Mouse (Mus musculus) heart, postnatal 0 days (tissue): ENCODE data around the gene Gm11027. TPM values are rescaled to one million over a fixed set of nuclear protein-coding genes. Genes with fewer than 3 reads are reported as not detected.
"Not testable (repeated sequence)": the region's sequence is repeated elsewhere in the genome, so short reads cannot be mapped to it uniquely, and the experiment has no call there.

Source experiments
- ATAC-seq: fragments of 200-750 bp; cut with Nextera tagmentation; 2 replicates; pipeline ENCODE4 v1.8.0; 2017; ENCODE audit warnings: low read depth, moderate number of reproducible peaks, moderate library complexity; ENCODE audit not compliant: insufficient read depth
- DNase-seq: peaks from one replicate; pipeline ENCODE4 v3.0.0-alpha.2; 2016; ENCODE audit warnings: low spot score
- H3K27ac ChIP-seq: fragments of 300-500 bp; sonication (generic); 2 replicates; pipeline ENCODE4 v1.5.1; 2014; ENCODE audit warnings: low read depth, mild to moderate bottlenecking
- H3K27me3 ChIP-seq: fragments of 300-500 bp; sonication (generic); 2 replicates; pipeline ENCODE4 v1.6.1; 2014; ENCODE audit warnings: low read length, mixed read lengths; ENCODE audit not compliant: control insufficient read depth, insufficient read depth
- H3K36me3 ChIP-seq: fragments of 300-500 bp; sonication (generic); replicated peaks from 2 replicates; pipeline ENCODE4 v1.6.1; 2014; ENCODE audit warnings: low read length, mixed read lengths; ENCODE audit not compliant: control insufficient read depth, insufficient read depth
- H3K4me1 ChIP-seq: fragments of 300-500 bp; sonication (generic); 2 replicates; pipeline ENCODE4 v1.6.1; 2014; ENCODE audit warnings: antibody characterized with exemption; ENCODE audit not compliant: control insufficient read depth, insufficient read depth
- H3K4me2 ChIP-seq: fragments of 300-500 bp; sonication (generic); 2 replicates; pipeline ENCODE4 v1.6.1; 2014; ENCODE audit warnings: low read depth, mild to moderate bottlenecking, low read length, moderate library complexity
- H3K4me3 ChIP-seq: fragments of 300-500 bp; sonication (generic); 2 replicates; pipeline ENCODE4 v1.5.1; 2014; ENCODE audit warnings: low read depth, low read length
- H3K9ac ChIP-seq: fragments of 300-500 bp; sonication (generic); replicated peaks from 2 replicates; pipeline ENCODE4 v1.6.1; 2014; ENCODE audit warnings: low read depth, low read length, mixed read lengths
- H3K9me3 ChIP-seq: fragments of 300-500 bp; sonication (generic); replicated peaks from 2 replicates; pipeline ENCODE4 v1.6.1; 2016; ENCODE audit warnings: low read length; ENCODE audit not compliant: control insufficient read depth
- CTCF ChIP-seq: IDR thresholded peaks from 2 replicates; pipeline ENCODE4 v1.5.1; 2016; ENCODE audit warnings: antibody characterized with exemption, control low read depth, low read depth
- EP300 ChIP-seq: IDR thresholded peaks from 2 replicates; pipeline ENCODE4 v1.6.1; 2016; ENCODE audit warnings: antibody characterized with exemption, low read depth
- WGBS: fragments of 180-500 bp; shearing (Covaris S2); extraction: QIAGEN DNeasy Blood & Tissue Kit; methylation state at CpG from one replicate; pipeline ENCODE4 v1.1.7; 2014; 5-methylcytosine and 5-hydroxymethylcytosine counted together
- polyA plus RNA-seq: library from polyadenylated mRNA; unstranded; fragments of >200 nt; fragmentation: Nextera tagmentation; extraction: Ambion mirVana; gene quantifications from 2 replicates; pipeline ENCODE4 v1.2.1, GENCODE M21; 2015
- total RNA-seq: library from RNA; depleted of rRNA; stranded (reverse); fragments of >200 nt; gene quantifications from 2 replicates; pipeline ENCODE4 v1.2.3, GENCODE M21; 2014; ENCODE audit warnings: low replicate concordance; rRNA removed

The Gm11027 gene
- total RNA-seq = not detected in 2 replicates
- not detected in 2 replicates for polyA plus RNA-seq

- H3K9me3 ChIP-seq, DNase-seq: not testable (repeated sequence)
Observed at GRCm38 (mm10) chr12:116275086-116275485, at the start of gene Gm11027. Gene Gm11027, plus strand, starts transcription at chr12:116275386.

GRCm38 (mm10) chr12:116226289-116227057 is 48.7 kb upstream of the Gm11027 start:
- Histone ChIP-seq H3K36me3 (0 out of 2 replicates have a peak, but pooled peaks cover 5% of the 10 kb centered on the region), H3K27me3 (no peaks in the 10 kb centered on the region), H3K27ac (no peak overlapping the region), H3K4me2 (no peak overlapping the region), H3K9ac (no peak overlapping the region), H3K4me3 (no peak overlapping the region), H3K9me3 (no peaks in the 10 kb centered on the region), H3K4me1 (no peaks in the 10 kb centered on the region)
- DNase-seq = no peak
- 84% methylated on average over 10 of the region's 10 CpGs for WGBS
- TF ChIP-seq CTCF (no peak), EP300 (no peak)
- ATAC-seq = no peak

More at GRCm38 (mm10) chr12:116275086-116275485, at the start of gene Gm11027:
- not testable (repeated sequence) for H3K36me3 ChIP-seq, H3K4me1 ChIP-seq, H3K4me2 ChIP-seq, H3K27ac ChIP-seq, H3K9ac ChIP-seq, H3K4me3 ChIP-seq, ATAC-seq
- H3K27me3 ChIP-seq = peaks cover 25% of the 10 kb centered on the region
- 65% methylated on average over 2 of the region's 2 CpGs for WGBS

DNA sequence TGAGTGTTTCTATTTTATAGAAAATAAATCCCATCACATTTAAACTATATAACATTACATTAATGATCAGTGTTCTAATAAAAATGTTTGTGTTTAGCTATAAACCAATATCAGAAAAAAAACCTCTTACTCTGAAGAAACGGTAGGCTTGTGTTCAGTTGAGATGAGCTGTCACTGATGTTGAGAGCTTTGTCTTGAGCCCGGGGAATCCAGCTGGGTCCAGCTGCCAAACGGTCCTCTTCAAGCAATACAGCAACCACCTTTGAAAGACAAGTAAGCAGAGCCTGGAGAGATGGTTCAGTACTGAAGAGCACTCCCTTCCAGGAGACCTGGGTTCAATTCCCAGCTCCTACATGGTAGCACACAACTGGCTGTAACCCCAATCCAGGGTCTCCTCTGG is 45.7 kb upstream of the Gm11027 start:
- Histone ChIP-seq H3K4me3 (no peak overlapping the region), H3K4me2 (no peak overlapping the region), H3K36me3 (no peaks in the 10 kb centered on the region), H3K9ac (no peak overlapping the region), H3K27me3 (no peaks in the 10 kb centered on the region), H3K4me1 (no peaks in the 10 kb centered on the region), H3K9me3 (no peaks in the 10 kb centered on the region), H3K27ac (no peak overlapping the region)
- 67% methylated on average over 3 of the region's 3 CpGs for WGBS
- ATAC-seq = no peak
- no peak for TF ChIP-seq EP300
- no peak for DNase-seq

DNA sequence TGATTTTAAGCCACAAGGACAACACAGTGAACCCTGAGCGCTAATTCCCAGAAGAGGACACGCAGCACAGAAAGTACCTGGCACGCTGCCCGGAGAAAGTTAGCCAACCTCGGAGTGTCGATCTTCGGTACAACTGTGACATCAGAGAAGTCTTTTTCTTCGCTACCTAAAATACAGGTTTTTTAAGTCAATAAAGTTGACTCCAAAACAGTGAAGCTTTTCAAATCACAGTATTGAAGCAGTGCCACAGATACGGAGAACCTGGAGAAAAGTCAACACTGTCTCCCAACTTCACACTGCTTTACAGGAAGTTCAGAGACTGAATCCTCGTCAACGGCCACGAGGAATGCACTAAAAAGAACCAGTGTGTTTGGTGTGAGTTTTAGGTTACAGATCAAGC is 43.6 kb upstream of the Gm11027 start:
- no peak for ATAC-seq
- H3K4me2 ChIP-seq = peak overlapping the region; percentile 51
- H3K4me1 ChIP-seq = no peaks in the 10 kb centered on the region
- no peak overlapping the region for H3K9ac ChIP-seq
- H3K27ac ChIP-seq = peak overlapping the region; percentile 57
- 28% methylated on average over 12 of the region's 12 CpGs for WGBS
- no peaks in the 10 kb centered on the region for H3K36me3 ChIP-seq
- TF ChIP-seq EP300 (no peak), CTCF (no peak)
- H3K27me3 ChIP-seq = no peaks in the 10 kb centered on the region
- H3K9me3 ChIP-seq = no peaks in the 10 kb centered on the region
- H3K4me3 ChIP-seq = 0 out of 2 replicates have a peak overlapping the region, but pooled peaks have one; percentile 6
- peak; percentile 66 for DNase-seq

- Histone ChIP-seq H3K27me3 (no peaks in the 10 kb centered on the region), H3K4me3 (no peak overlapping the region), H3K4me2 (0 out of 2 replicates have a peak overlapping the region, but pooled peaks have one; percentile 51), H3K9me3 (no peaks in the 10 kb centered on the region), H3K9ac (no peak overlapping the region), H3K4me1 (no peaks in the 10 kb centered on the region), H3K27ac (peak overlapping the region; percentile 57), H3K36me3 (no peaks in the 10 kb centered on the region)
- DNase-seq (peak; percentile 23), ATAC-seq (no peak)
- no peak for TF ChIP-seq EP300
- 58% methylated on average over 1 of the region's 1 CpGs for WGBS
Observed at GRCm38 (mm10) chr12:116232061-116232460, 43.1 kb upstream of the Gm11027 start.

DNA sequence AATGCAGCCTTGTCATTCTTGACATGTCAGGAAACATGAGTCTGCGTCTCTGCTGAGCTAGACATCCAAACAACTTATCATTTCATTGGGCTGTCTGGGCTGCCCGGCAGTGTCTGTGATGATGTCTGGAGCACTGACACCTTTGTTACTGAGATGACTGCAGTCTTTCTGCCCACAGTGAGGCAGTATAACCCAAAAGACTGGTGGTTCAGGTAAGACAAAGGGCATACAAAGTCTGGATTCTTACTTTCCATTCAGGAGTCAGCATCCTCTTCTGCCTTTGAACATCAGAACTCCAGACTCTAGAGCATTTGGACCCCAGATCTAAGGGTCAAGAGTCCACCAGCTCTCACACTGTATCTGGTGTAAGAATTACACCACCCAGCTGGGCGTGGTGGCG is 39.8 kb upstream of the Gm11027 start:
- Histone ChIP-seq H3K36me3 (no peaks in the 10 kb centered on the region), H3K27me3 (no peaks in the 10 kb centered on the region), H3K27ac (no peak overlapping the region), H3K9ac (no peak overlapping the region), H3K4me2 (no peak overlapping the region), H3K9me3 (no peaks in the 10 kb centered on the region), H3K4me3 (no peak overlapping the region), H3K4me1 (no peaks in the 10 kb centered on the region)
- DNase-seq (no peak), ATAC-seq (no peak)
- TF ChIP-seq CTCF = peak; percentile 55
- TF ChIP-seq EP300 = no peak
- WGBS = 56% methylated on average over 4 of the region's 4 CpGs
